Mouse (Mus musculus): ENCODE data around the gene Slc25a31. TPM values are rescaled to one million over a fixed set of nuclear protein-coding genes. Genes with fewer than 3 reads are reported as not detected.

Gene Slc25a31
- polyA plus RNA-seq, 1 experiment from 2014 or later = 0.15 TPM

GRCm38 (mm10) chr3:40744024-40744835 is 35.6 kb downstream of the Slc25a31 start, which contains the start of gene Hspa4l:
Gene Hspa4l (plus strand): TSS chr3:40744495.
- H3K4me2 ChIP-seq = peak within 1 kb of the TSS; percentile 85
- peak within 1 kb of the TSS; percentile 90 for H3K27ac ChIP-seq
- H3K27me3 ChIP-seq = no peaks in the 10 kb centered on the region
- H3K36me3 ChIP-seq (ENCODE audit: poor library complexity, severe bottlenecking) = no peaks in the 10 kb centered on the region
- peak within 1 kb of the TSS; percentile 92 for H3K9ac ChIP-seq
- no peak for ATAC-seq
- peaks cover 17% of the 10 kb centered on the region for H3K4me1 ChIP-seq
- 10% methylated on average over 16 of the region's 16 CpGs for WGBS
- H3K4me3 ChIP-seq = peak within 1 kb of the TSS; percentile 92
- no peaks in the 10 kb centered on the region for H3K9me3 ChIP-seq (replicated peaks)

GRCm38 (mm10) chr3:40744836-40745660 is 36.4 kb downstream of the Slc25a31 start:
- H3K4me1 ChIP-seq = peaks cover 17% of the 10 kb centered on the region
- H3K4me2 ChIP-seq = peak overlapping the region; percentile 85
- H3K36me3 ChIP-seq (ENCODE audit: poor library complexity, severe bottlenecking) = no peaks in the 10 kb centered on the region
- no peaks in the 10 kb centered on the region for H3K27me3 ChIP-seq
- H3K9ac ChIP-seq = peak overlapping the region; percentile 92
- H3K4me3 ChIP-seq = peak overlapping the region; percentile 92
- peak overlapping the region; percentile 90 for H3K27ac ChIP-seq
- peak; percentile 96 for ATAC-seq
- H3K9me3 ChIP-seq (replicated peaks) = no peaks in the 10 kb centered on the region
- WGBS = under 1% methylated on average over 48 of the region's 93 CpGs

DNA sequence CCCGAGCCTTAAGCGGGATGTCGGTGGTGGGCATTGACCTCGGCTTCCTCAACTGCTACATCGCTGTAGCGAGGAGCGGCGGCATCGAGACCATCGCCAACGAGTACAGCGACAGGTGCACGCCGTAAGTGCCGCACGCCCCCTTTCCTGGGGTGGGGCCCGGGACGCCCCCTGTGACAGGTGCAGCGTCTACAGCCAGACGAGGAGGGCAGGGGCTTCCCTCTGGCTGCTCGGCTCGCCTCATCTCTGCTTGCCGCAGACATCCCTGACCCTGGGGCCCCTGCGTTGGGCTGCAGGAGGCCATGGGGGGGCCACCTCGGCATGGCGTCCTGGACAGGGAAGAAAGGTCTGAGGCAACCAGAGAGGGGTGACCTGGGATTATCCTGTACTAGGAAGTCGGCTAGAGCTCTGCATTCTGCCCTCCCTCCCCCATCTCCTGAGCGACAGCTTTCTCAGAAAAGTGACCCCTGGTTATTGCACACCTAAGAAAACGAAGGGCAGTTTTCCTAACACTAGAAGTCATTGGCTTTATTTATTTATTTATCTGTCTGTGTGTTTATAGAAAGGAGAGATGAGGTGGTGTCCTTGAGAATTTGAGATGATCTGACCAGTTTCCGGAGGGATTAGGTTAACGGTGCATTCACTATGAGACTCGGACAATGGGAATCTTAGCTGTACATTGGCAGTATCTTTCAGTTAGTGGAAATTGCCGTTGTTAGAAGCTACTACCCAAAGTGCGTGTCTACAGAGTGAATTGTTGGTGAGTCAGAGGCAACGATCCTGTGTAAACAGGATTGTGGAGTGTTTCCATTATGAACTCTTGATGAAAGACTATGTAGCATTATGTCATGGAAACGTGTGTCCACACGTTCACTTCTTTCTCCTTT is 37.2 kb downstream of the Slc25a31 start:
- H3K27me3 ChIP-seq = no peaks in the 10 kb centered on the region
- peaks cover 17% of the 10 kb centered on the region for H3K4me1 ChIP-seq
- H3K36me3 ChIP-seq (ENCODE audit: poor library complexity, severe bottlenecking) = no peaks in the 10 kb centered on the region
- H3K9me3 ChIP-seq (replicated peaks) = no peaks in the 10 kb centered on the region
- peak overlapping the region; percentile 92 for H3K9ac ChIP-seq
- H3K4me3 ChIP-seq = peak overlapping the region; percentile 92
- peak overlapping the region; percentile 85 for H3K4me2 ChIP-seq
- ATAC-seq = no peak; the same call in 1 of the 2 replicates
- WGBS = under 1% methylated on average over 37 of the region's 37 CpGs
- peak overlapping the region; percentile 90 for H3K27ac ChIP-seq

GRCm38 (mm10) chr3:40760746-40761145 is 52.1 kb downstream of the Slc25a31 start:
- Histone ChIP-seq H3K4me2 (no peak overlapping the region), H3K4me1 (no peaks in the 10 kb centered on the region), H3K27ac (no peak overlapping the region), H3K9ac (no peak overlapping the region), H3K27me3 (no peaks in the 10 kb centered on the region), H3K4me3 (no peak overlapping the region), H3K36me3 (ENCODE audit: poor library complexity, severe bottlenecking) (peaks cover 58% of the 10 kb centered on the region), H3K9me3 (replicated peaks) (no peaks in the 10 kb centered on the region)
- ATAC-seq = no peak
- 84% methylated on average over 3 of the region's 3 CpGs for WGBS

DNA sequence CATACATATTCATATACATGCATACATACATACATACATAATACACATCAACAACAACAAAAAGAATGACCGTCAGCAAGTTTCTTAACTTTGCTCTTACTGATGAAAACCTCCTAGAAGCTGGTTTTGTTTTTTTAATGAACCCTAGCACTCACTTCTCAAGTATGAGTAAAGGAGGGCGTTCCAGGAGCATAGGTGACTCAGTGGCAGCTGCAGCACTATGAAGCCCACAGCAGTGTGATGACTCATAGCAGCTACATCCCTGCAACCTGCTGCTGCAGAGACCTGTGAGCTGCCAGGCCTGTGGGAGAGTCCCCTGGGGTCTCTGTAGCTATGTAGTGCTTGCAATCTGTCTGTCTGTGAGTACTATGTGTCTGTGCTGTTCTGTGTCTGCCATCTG is 52.7 kb downstream of the Slc25a31 start:
- H3K9me3 ChIP-seq (replicated peaks) = no peaks in the 10 kb centered on the region
- H3K9ac ChIP-seq = no peak overlapping the region
- H3K4me3 ChIP-seq = no peak overlapping the region
- no peaks in the 10 kb centered on the region for H3K27me3 ChIP-seq
- ATAC-seq = no peak
- H3K36me3 ChIP-seq (ENCODE audit: poor library complexity, severe bottlenecking) = peaks cover 57% of the 10 kb centered on the region
- no peak overlapping the region for H3K27ac ChIP-seq
- WGBS = 96% methylated on average over 2 of the region's 2 CpGs
- H3K4me2 ChIP-seq = no peak overlapping the region
- no peaks in the 10 kb centered on the region for H3K4me1 ChIP-seq

Other genes starting within 250 kb of the Slc25a31 start
- 4.2 and 5.4 TPM in 2 replicates for gene Intu, start 177.6 kb upstream of the Slc25a31 start, polyA plus RNA-seq (2015; fragmentation: Nextera tagmentation; extraction: Ambion mirVana)
- gene Hspa4l, start 35.6 kb downstream of the Slc25a31 start, polyA plus RNA-seq (2015; fragmentation: Nextera tagmentation; extraction: Ambion mirVana) = 48.5 and 53.5 TPM in 2 replicates
- gene Plk4, start 91.2 kb downstream of the Slc25a31 start, polyA plus RNA-seq (2015; fragmentation: Nextera tagmentation; extraction: Ambion mirVana) = 46.8 and 48.7 TPM in 2 replicates
- 17.5 and 17.7 TPM in 2 replicates for gene Mfsd8, start 138.0 kb downstream of the Slc25a31 start, polyA plus RNA-seq (2015; fragmentation: Nextera tagmentation; extraction: Ambion mirVana)
- 9.5 and 12.1 TPM in 2 replicates for gene Abhd18, start 138.1 kb downstream of the Slc25a31 start, polyA plus RNA-seq (2015; fragmentation: Nextera tagmentation; extraction: Ambion mirVana)
- gene 1700034I23Rik, start 193.7 kb downstream of the Slc25a31 start, polyA plus RNA-seq (2015; fragmentation: Nextera tagmentation; extraction: Ambion mirVana) = 0.14 and 0.38 TPM in 2 replicates
- 2.4 and 2.6 TPM in 2 replicates for gene Larp1b, start 241.0 kb downstream of the Slc25a31 start, polyA plus RNA-seq (2015; fragmentation: Nextera tagmentation; extraction: Ambion mirVana)